Mouse (Mus musculus) C2C12 (cell line): ENCODE results near the gene Prickle2.

Experiments used
- CEBPB ChIP-seq: IDR thresholded peaks from one replicate; pipeline ENCODE4 v1.6.1; 2011; ENCODE audit warnings: low read depth, mild to moderate bottlenecking, control low read depth, moderate library complexity
- CTCF ChIP-seq: IDR thresholded peaks from one replicate; pipeline ENCODE4 v1.5.1; 2011; ENCODE audit not compliant: control insufficient read depth, insufficient read depth, insufficient read length
- MYOG ChIP-seq: IDR thresholded peaks from one replicate; pipeline ENCODE4 v1.6.1; 2011; ENCODE audit not compliant: control insufficient read depth, insufficient read length; ENCODE audit errors: extremely low read depth
- USF1 ChIP-seq: IDR thresholded peaks from one replicate; pipeline ENCODE4 v1.6.1; 2011; ENCODE audit warnings: low read depth, mild to moderate bottlenecking, control low read depth, moderate library complexity

GRCm38 (mm10) chr6:92458026-92458425 lies 247.9 kb downstream of the Prickle2 start:
- TF ChIP-seq CEBPB = no peak
- no peak for TF ChIP-seq CTCF
- TF ChIP-seq USF1 = no peak
- TF ChIP-seq MYOG = no peak
